Mouse (Mus musculus): ENCODE results near the gene Ifitm7.

DNA sequence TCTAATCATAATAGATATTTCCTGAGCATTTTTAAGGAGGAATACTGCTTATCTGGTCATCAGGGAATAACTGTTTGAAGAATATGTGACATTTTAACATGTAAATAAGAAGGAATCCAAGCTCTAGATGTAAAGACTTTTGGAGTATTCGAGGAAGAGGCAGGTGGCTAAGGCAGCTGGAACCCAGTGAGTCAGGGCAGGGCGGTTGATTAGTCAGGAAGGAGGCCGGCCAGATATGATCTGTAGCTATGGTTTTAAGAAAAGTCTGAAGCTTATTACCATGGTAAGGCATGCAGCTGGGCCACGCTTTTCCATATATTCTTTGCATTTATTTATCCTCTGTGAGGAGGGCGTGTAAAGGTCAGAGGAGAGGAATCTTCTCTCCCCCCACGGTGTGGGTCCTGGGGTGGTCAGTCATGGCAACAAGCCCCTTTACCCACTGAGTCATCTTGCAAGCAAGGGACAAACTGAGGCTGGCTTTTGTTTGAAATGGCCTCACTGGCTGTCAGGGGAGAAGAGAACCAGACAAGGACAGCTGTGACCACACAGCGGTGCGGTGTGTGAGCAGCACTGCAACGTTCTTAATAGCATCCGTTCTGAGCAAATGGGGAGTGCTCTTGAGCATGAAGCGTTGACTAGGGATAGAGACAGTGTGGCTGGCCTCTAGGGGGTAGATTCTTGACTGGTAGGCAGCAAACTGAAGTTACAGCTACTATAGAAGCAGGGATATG lies 6.0 kb upstream of the Ifitm7 start:
- TF ChIP-seq CTCF (IDR thresholded peaks at IDR 0.05; ENCODE audit: borderline replicate concordance, insufficient read depth, low read length): no peak
- no peak for TF ChIP-seq POLR2A (IDR thresholded peaks at IDR 0.05; ENCODE audit: low read depth, low read length)
